Mouse (Mus musculus) retina, postnatal 1 day (tissue): ENCODE measurements at regions not wholly inside any gene's neighbourhood (a gene's known extent, or its start where the extent isn't known, plus 50 kb on each side); places are given as distances from the start of the nearest gene placed in this dataset.

ENCODE experiments used
- DNase-seq: peaks from one replicate; pipeline ENCODE4 v3.0.0-alpha.2; 2012

GRCm38 (mm10) chr10:96438398-96439103, 178.3 kb upstream of the Btg1 start:
- DNase-seq, result no peak

GRCm38 (mm10) chr10:96442165-96442564, 174.6 kb upstream of the Btg1 start:
- DNase-seq, result no peak

- DNase-seq, result no peak
These were observed 166.5 kb upstream of the Btg1 start for GRCm38 (mm10) chr10:96450266-96450665.

GRCm38 (mm10) chr10:96454857-96455256, 161.9 kb upstream of the Btg1 start:
- DNase-seq, result no peak

- DNase-seq, result peak; percentile 69
These were observed 158.3 kb upstream of the Btg1 start for GRCm38 (mm10) chr10:96458551-96458950.

- no peak for DNase-seq
These were observed 157.6 kb upstream of the Btg1 start for GRCm38 (mm10) chr10:96459186-96459585.

GRCm38 (mm10) chr10:96460151-96460550, 156.7 kb upstream of the Btg1 start:
- no peak for DNase-seq

GRCm38 (mm10) chr10:96460617-96461338, 156.0 kb upstream of the Btg1 start:
- peak; percentile 72 for DNase-seq

- DNase-seq, result no peak
These were observed 150.8 kb upstream of the Btg1 start for GRCm38 (mm10) chr10:96465967-96466366.

GRCm38 (mm10) chr10:96466845-96467244, 150.0 kb upstream of the Btg1 start:
- DNase-seq, result no peak

GRCm38 (mm10) chr10:96467661-96468060, 149.1 kb upstream of the Btg1 start:
- no peak for DNase-seq

GRCm38 (mm10) chr10:96471523-96471922, 145.3 kb upstream of the Btg1 start:
- no peak for DNase-seq

GRCm38 (mm10) chr10:96479350-96479749, 137.5 kb upstream of the Btg1 start:
- no peak for DNase-seq

GRCm38 (mm10) chr10:96479786-96480185, 137.0 kb upstream of the Btg1 start:
- DNase-seq, result no peak

GRCm38 (mm10) chr10:96480453-96481324, 136.1 kb upstream of the Btg1 start:
- DNase-seq, result peak; percentile 37

GRCm38 (mm10) chr10:96481325-96481638, 135.5 kb upstream of the Btg1 start:
- DNase-seq, result no peak

- no peak for DNase-seq
These were observed 130.1 kb upstream of the Btg1 start for GRCm38 (mm10) chr10:96486724-96487123.

- DNase-seq, result no peak
These were observed 123.1 kb upstream of the Btg1 start for GRCm38 (mm10) chr10:96493706-96494105.

GRCm38 (mm10) chr10:96496700-96497099, 120.1 kb upstream of the Btg1 start:
- no peak for DNase-seq

GRCm38 (mm10) chr10:96497482-96497881, 119.3 kb upstream of the Btg1 start:
- no peak for DNase-seq

GRCm38 (mm10) chr10:96499274-96499673, 117.5 kb upstream of the Btg1 start:
- no peak for DNase-seq

- no peak for DNase-seq
These were observed 114.6 kb upstream of the Btg1 start for GRCm38 (mm10) chr10:96502090-96502728.

GRCm38 (mm10) chr10:96502736-96503135, 114.1 kb upstream of the Btg1 start:
- no peak for DNase-seq
